Mouse (Mus musculus): ENCODE measurements around the gene Exosc10. TPM values are rescaled to one million over a fixed set of nuclear protein-coding genes. Genes with fewer than 3 reads are reported as not detected.

The Exosc10 gene
- polyA plus RNA-seq, 2 experiments, result 20.1 to 36.0 TPM

- H3K4me2 ChIP-seq (ENCODE audit: low read depth), result peak overlapping the region; percentile 4; the same call in 1 of the 2 replicates
- DNase-seq (ENCODE audit: low read depth in 3 of 3, low spot score in 3 of 3) (no peak), ATAC-seq (ENCODE audit: insufficient read depth) (no peak)
- H3K36me3 ChIP-seq (replicated peaks; ENCODE audit: control insufficient read depth, insufficient read depth, low read depth), result peaks cover 65% of the 10 kb centered on the region
- H3K9me3 ChIP-seq (ENCODE audit: control insufficient read depth, low read length), result no peaks in the 10 kb centered on the region
- no peak for TF ChIP-seq CTCF (IDR thresholded peaks at IDR 0.05; ENCODE audit: low read depth)
- no peak for TF ChIP-seq EP300 (IDR thresholded peaks at IDR 0.05; ENCODE audit: low read depth)
- no peak overlapping the region for H3K4me3 ChIP-seq (ENCODE audit: insufficient read depth in 1 of 2, low read depth in 2 of 2, low read length in 2 of 2)
- no peak overlapping the region for H3K27ac ChIP-seq
- H3K4me1 ChIP-seq (replicated peaks; ENCODE audit: control insufficient read depth in 2 of 2, insufficient read depth in 2 of 2, low read length in 1 of 2), result peaks cover 6 to 18% of the 10 kb centered on the region in 2 experiments; a peak in 3 of 4 replicates
- no peak overlapping the region for H3K9ac ChIP-seq (replicated peaks)
- H3K27me3 ChIP-seq (ENCODE audit: control insufficient read depth, insufficient read depth, low read length), result no peaks in the 10 kb centered on the region
- 78% methylated on average over 4 of the region's 4 CpGs for WGBS (ENCODE audit: insufficient replicate concordance)
Measured at GRCm38 (mm10) chr4:148623609-148624008, 65.4 kb downstream of the Exosc10 start.

- H3K4me1 ChIP-seq (replicated peaks; ENCODE audit: control insufficient read depth in 2 of 2, insufficient read depth in 2 of 2, low read length in 1 of 2), result peaks cover 6 to 18% of the 10 kb centered on the region in 2 experiments; a peak in 3 of 4 replicates
- no peak for TF ChIP-seq EP300 (IDR thresholded peaks at IDR 0.05; ENCODE audit: low read depth)
- TF ChIP-seq CTCF (IDR thresholded peaks at IDR 0.05; ENCODE audit: low read depth), result no peak
- no peak for DNase-seq (ENCODE audit: low read depth in 3 of 3, low spot score in 3 of 3)
- H3K9me3 ChIP-seq (ENCODE audit: control insufficient read depth, low read length), result no peaks in the 10 kb centered on the region
- H3K4me2 ChIP-seq (ENCODE audit: low read depth), result peak overlapping the region; percentile 97
- H3K36me3 ChIP-seq (replicated peaks; ENCODE audit: control insufficient read depth, insufficient read depth, low read depth), result peaks cover 51% of the 10 kb centered on the region
- H3K4me3 ChIP-seq (ENCODE audit: insufficient read depth in 1 of 2, low read depth in 2 of 2, low read length in 2 of 2), result peak overlapping the region; percentile 29 to 97; a peak in 3 of 4 replicates
- 78% methylated on average over 10 of the region's 10 CpGs for WGBS (ENCODE audit: insufficient replicate concordance)
- no peak overlapping the region for H3K9ac ChIP-seq (replicated peaks)
- H3K27ac ChIP-seq, result no peak overlapping the region
- H3K27me3 ChIP-seq (ENCODE audit: control insufficient read depth, insufficient read depth, low read length), result no peaks in the 10 kb centered on the region
- no peak for ATAC-seq (ENCODE audit: insufficient read depth)
Measured at GRCm38 (mm10) chr4:148625010-148625409, 66.8 kb downstream of the Exosc10 start.

DNA sequence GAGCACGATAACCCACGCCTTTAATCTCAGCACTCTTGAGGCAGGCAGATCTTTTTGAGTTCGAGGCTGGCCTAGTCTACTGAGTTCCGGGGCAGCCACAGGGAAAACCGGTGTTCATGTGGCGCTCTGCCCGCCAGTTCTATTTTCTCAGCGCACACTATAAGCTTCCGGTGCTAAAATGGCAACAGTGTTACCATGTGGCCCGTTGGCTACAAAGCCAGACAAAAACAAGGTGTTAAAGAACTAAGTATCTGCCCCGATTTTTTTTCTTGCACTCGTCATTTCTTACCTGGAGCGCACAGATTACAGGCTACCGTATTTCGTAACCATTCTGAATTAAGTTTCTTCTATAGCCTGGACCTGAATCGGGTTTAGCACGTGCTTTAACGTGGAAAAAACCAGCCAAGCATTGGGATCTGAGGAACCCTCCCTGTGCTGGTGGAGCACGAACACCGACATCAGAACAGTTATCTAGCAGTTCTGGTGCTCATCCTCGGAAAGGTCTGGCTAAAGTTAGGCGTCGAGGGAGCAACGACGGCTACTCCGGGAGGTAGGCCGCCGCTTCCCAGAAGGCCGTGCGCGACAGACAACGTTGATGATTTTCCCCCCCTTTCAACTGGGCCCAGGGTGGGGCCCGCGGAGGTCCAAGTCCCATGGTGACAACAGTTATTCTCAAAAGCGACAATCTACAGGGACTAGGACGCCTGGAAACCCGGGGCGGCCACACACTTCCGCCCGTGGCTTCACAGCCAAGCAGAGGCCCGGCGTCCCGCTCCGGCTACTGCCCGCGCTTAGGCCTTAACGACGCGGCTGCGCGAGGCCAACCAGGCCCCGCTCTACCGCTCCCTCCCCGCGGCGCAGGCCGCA lies 67.8 kb downstream of the Exosc10 start:
- Histone ChIP-seq H3K9me3 (ENCODE audit: control insufficient read depth, low read length) (no peaks in the 10 kb centered on the region), H3K27ac (peak overlapping the region; percentile 84), H3K4me3 (ENCODE audit: insufficient read depth in 1 of 2, low read depth in 2 of 2, low read length in 2 of 2) (peak overlapping the region; percentile 77 to 97), H3K9ac (replicated peaks) (peak overlapping the region; percentile 100), H3K4me1 (replicated peaks; ENCODE audit: control insufficient read depth in 2 of 2, insufficient read depth in 2 of 2, low read length in 1 of 2) (peaks cover 6 to 18% of the 10 kb centered on the region in 2 experiments; a peak in 3 of 4 replicates), H3K36me3 (replicated peaks; ENCODE audit: control insufficient read depth, insufficient read depth, low read depth) (peaks cover 42% of the 10 kb centered on the region), H3K27me3 (ENCODE audit: control insufficient read depth, insufficient read depth, low read length) (no peaks in the 10 kb centered on the region), H3K4me2 (ENCODE audit: low read depth) (peak overlapping the region; percentile 97)
- TF ChIP-seq EP300 (IDR thresholded peaks at IDR 0.05; ENCODE audit: low read depth) (no peak), CTCF (IDR thresholded peaks at IDR 0.05; ENCODE audit: low read depth) (no peak)
- under 1% methylated on average over 57 of the region's 57 CpGs for WGBS (ENCODE audit: insufficient replicate concordance)
- DNase-seq (ENCODE audit: low read depth in 3 of 3, low spot score in 3 of 3) (peak; percentile 30 to 54 (median 31)), ATAC-seq (ENCODE audit: insufficient read depth) (peak; percentile 64)

DNA sequence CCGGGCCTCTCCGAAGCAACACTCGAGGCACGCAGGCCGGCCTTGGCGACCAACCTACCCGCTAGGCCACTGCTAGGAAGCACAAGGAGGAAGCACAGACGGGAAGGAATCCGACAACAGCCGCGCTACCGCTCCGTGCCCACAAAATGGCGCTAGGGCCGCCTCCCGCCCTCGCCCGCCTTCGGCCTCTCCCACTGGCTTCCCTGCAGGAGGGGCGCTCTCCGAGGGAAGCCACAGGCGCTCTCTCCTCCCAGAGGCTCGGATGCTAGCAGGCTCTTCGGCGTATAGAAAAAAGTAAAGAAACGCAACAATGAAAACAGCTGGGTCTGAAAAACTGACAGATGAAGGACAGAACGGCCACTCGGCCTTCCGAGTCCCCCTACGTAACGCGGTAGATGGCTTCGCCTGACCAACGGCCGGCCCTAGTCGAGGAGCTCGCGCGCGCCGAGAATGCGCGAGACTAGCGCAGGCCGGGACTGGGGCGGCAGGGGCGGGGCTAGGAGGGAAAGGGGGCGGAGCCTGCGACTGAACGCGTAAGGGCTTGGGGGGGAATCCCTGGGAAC lies 68.5 kb downstream of the Exosc10 start, which contains the start of gene Tardbp:
Gene Tardbp (minus strand): TSS at position 397 of the 563 bp plus-strand sequence.
- WGBS (ENCODE audit: insufficient replicate concordance), result under 1% methylated on average over 51 of the region's 51 CpGs
- Histone ChIP-seq H3K4me1 (replicated peaks; ENCODE audit: control insufficient read depth in 2 of 2, insufficient read depth in 2 of 2, low read length in 1 of 2) (peaks cover 6 to 18% of the 10 kb centered on the region in 2 experiments; a peak in 3 of 4 replicates), H3K27me3 (ENCODE audit: control insufficient read depth, insufficient read depth, low read length) (no peaks in the 10 kb centered on the region), H3K9ac (replicated peaks) (peak within 1 kb of the TSS; percentile 100), H3K36me3 (replicated peaks; ENCODE audit: control insufficient read depth, insufficient read depth, low read depth) (peaks cover 35% of the 10 kb centered on the region), H3K27ac (peak within 1 kb of the TSS; percentile 84), H3K4me3 (ENCODE audit: insufficient read depth in 1 of 2, low read depth in 2 of 2, low read length in 2 of 2) (peak within 1 kb of the TSS; percentile 77 to 97), H3K4me2 (ENCODE audit: low read depth) (peak within 1 kb of the TSS; percentile 97), H3K9me3 (ENCODE audit: control insufficient read depth, low read length) (no peaks in the 10 kb centered on the region)
- peak; percentile 94 for ATAC-seq (ENCODE audit: insufficient read depth)
- DNase-seq (ENCODE audit: low read depth in 3 of 3, low spot score in 3 of 3), result peak; percentile 86 to 90 (median 88)
- peak; percentile 30; the same call in 1 of the 2 replicates for TF ChIP-seq CTCF (IDR thresholded peaks at IDR 0.05; ENCODE audit: low read depth)
- peak; percentile 67 for TF ChIP-seq EP300 (IDR thresholded peaks at IDR 0.05; ENCODE audit: low read depth)

All from liver, embryonic 14.5 days (tissue).